Mouse (Mus musculus): ENCODE data around the gene Kndc1. TPM values are rescaled to one million over a fixed set of nuclear protein-coding genes. Genes with fewer than 3 reads are reported as not detected.

Gene Kndc1
- polyA plus RNA-seq, 1 experiment from 2014 or later, result 0.05 TPM

DNA sequence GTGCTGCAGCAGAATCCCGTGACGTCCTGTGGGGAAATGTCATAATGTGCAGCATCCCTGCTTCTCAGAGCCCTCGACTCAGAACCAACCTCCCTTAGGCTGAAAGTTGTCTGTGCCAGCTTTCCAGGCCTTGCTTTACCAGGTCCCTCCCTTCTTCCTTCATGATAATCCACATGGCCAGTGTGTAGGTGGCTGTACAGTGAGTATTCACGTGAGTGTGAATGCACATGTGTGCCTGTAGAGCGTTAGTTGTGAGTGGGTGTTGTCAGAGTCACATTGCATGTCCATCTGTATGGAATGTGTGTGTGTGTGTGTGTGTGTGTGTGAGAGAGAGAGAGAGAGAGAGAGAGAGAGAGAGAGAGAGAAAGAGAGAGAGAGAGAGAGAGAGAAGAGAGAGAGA, 16.4 kb upstream of the Kndc1 start:
- Histone ChIP-seq H3K4me1 (no peaks in the 10 kb centered on the region), H3K9me3 (replicated peaks) (no peaks in the 10 kb centered on the region), H3K4me2 (no peak overlapping the region), H3K27me3 (replicated peaks) (0 out of 2 replicates have a peak, but pooled peaks cover 3% of the 10 kb centered on the region), H3K27ac (no peak overlapping the region), H3K4me3 (no peak overlapping the region), H3K9ac (no peak overlapping the region), H3K36me3 (no peaks in the 10 kb centered on the region)
- no peak for ATAC-seq
- 61% methylated on average over 5 of the region's 5 CpGs for WGBS (ENCODE audit: insufficient replicate concordance)

DNA sequence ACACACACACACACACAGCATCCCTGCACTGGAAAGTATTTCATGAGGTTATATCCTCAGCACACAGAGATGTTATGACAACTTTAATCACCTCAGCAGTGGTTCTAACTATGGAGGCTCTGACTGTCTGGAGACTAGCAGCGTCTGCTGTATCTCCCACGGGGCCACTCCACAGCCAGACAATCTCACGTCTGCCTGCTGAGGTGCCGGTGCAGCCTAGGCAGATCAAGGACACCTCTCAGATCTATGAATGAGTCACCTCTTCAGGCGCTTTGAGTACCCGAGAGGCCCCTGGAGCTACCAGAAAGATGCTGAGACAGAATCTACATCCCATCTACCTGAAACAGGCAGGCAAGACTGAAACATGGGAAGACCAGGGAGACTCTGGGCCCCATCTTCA, 15.9 kb upstream of the Kndc1 start:
- Histone ChIP-seq H3K4me2 (no peak overlapping the region), H3K9me3 (replicated peaks) (no peaks in the 10 kb centered on the region), H3K9ac (no peak overlapping the region), H3K27ac (no peak overlapping the region), H3K36me3 (no peaks in the 10 kb centered on the region), H3K27me3 (replicated peaks) (0 out of 2 replicates have a peak, but pooled peaks cover 3% of the 10 kb centered on the region), H3K4me1 (no peaks in the 10 kb centered on the region), H3K4me3 (no peak overlapping the region)
- 57% methylated on average over 6 of the region's 6 CpGs for WGBS (ENCODE audit: insufficient replicate concordance)
- no peak for ATAC-seq

DNA sequence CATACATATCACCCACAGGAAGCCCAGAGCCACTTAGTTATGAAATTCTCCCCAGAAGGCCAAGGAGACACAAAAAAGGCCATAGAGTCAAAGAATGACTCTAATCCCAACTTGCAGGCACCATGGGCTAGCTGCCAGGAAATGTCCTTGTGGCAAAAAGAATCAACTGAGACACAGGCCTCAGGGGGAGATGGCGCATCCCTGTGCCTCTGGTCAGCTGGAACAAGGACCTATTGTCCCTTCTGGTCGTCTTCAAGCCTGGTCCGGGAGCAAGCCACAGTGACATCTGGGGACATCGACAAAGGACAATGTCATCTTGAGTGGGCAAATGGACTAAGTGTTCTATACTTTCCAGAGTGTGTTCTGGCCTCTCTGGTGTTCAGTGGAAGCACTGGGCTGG, 11.0 kb upstream of the Kndc1 start:
- WGBS (ENCODE audit: insufficient replicate concordance), result 79% methylated on average over 4 of the region's 4 CpGs
- H3K9me3 ChIP-seq (replicated peaks), result no peaks in the 10 kb centered on the region
- H3K4me1 ChIP-seq, result no peaks in the 10 kb centered on the region
- H3K4me3 ChIP-seq, result no peak overlapping the region
- no peak overlapping the region for H3K4me2 ChIP-seq
- no peaks in the 10 kb centered on the region for H3K27me3 ChIP-seq (replicated peaks)
- no peaks in the 10 kb centered on the region for H3K36me3 ChIP-seq
- no peak overlapping the region for H3K9ac ChIP-seq
- no peak for ATAC-seq
- no peak overlapping the region for H3K27ac ChIP-seq

DNA sequence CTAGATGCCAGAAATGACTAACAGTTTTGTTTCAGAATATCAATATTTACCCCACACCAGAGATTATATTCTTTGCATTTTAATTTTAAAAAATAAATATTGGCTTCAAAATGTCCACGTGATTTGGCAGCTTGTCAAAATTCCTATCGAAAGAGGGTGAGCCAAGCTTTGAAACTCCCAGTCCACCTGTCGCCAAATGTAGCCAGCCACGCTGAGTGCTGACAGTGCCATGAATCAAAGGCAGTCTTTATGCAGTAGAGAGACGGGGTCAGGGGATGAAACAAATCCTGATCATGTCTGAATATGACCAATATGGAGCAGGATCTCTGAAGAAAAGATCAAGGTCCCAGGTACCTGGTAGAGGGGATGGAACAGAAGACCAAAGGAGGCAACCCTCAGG, 2.7 kb upstream of the Kndc1 start:
- Histone ChIP-seq H3K4me3 (no peak overlapping the region), H3K27me3 (replicated peaks) (peaks cover 46% of the 10 kb centered on the region), H3K4me2 (no peak overlapping the region), H3K4me1 (no peaks in the 10 kb centered on the region), H3K9ac (no peak overlapping the region), H3K9me3 (replicated peaks) (no peaks in the 10 kb centered on the region), H3K36me3 (no peaks in the 10 kb centered on the region), H3K27ac (no peak overlapping the region)
- ATAC-seq, result no peak
- 62% methylated on average over 5 of the region's 5 CpGs for WGBS (ENCODE audit: insufficient replicate concordance)

DNA sequence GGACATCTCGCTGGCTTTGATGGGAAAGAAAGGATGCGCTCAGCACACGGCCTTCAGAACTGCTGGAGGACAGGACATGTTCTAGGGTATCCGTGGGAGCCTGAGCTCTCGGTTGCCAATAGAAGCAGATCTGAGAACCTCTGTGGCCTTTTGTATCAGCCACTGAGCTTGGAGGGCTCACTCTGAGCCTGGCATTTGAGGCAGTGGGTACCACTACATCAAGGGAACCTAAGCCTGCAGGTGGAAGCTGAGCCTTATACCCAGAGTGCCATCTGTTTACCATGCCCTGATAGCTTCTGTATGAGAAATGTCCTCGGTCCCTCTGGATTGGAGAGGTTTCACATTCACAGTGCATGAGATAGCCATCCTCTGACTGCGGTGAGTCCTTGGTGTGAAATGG, 1.8 kb downstream of the Kndc1 start:
- H3K4me3 ChIP-seq, result no peak overlapping the region
- H3K9ac ChIP-seq, result no peak overlapping the region
- peaks cover 65% of the 10 kb centered on the region for H3K27me3 ChIP-seq (replicated peaks)
- ATAC-seq, result no peak
- no peaks in the 10 kb centered on the region for H3K9me3 ChIP-seq (replicated peaks)
- WGBS (ENCODE audit: insufficient replicate concordance), result 49% methylated on average over 7 of the region's 7 CpGs
- H3K27ac ChIP-seq, result no peak overlapping the region
- H3K4me2 ChIP-seq, result no peak overlapping the region
- no peaks in the 10 kb centered on the region for H3K4me1 ChIP-seq
- H3K36me3 ChIP-seq, result no peaks in the 10 kb centered on the region

DNA sequence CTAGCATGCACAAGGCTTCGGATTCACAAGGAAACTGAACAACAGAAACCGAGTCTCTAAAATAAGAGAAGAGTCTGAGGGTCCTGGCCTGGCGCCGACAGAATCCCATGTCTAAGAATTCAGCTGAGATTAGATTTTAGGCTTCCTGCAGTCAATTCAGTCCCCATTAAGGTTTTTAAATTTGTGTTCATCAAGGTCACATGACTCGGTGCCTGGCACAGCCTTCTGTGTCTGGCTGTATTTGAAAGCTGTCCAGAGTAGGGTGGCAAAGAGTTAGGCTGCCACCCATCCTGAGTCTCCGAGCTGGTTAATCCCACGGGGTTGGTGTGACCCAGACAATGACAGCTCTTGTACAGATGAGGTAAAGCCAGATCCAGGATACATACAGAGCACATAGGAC, 2.3 kb downstream of the Kndc1 start:
- H3K9me3 ChIP-seq (replicated peaks), result no peaks in the 10 kb centered on the region

DNA sequence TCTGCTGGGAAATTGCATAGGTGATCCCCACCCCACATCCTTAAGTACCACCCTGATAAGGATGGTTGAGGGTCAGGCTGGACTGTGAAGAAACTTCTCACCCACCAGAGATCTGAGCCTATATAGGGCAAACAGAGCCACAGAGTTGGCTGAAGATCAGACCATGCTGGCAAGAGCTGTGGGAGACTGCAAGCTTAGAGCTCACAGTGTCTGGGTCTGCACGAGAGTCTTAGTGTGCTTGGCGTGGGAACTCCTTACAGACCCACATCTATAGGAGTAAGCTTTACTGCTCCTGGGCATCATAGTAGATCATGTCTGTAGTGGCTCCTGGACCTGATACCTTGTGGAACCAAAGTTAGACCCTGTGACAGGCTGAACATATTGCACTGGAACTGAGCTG, 4.1 kb downstream of the Kndc1 start:
- H3K36me3 ChIP-seq, result no peaks in the 10 kb centered on the region
- H3K4me2 ChIP-seq, result no peak overlapping the region
- no peaks in the 10 kb centered on the region for H3K4me1 ChIP-seq
- no peak overlapping the region for H3K9ac ChIP-seq
- no peaks in the 10 kb centered on the region for H3K9me3 ChIP-seq (replicated peaks)
- no peak overlapping the region for H3K27ac ChIP-seq
- WGBS (ENCODE audit: insufficient replicate concordance), result 71% methylated on average over 2 of the region's 2 CpGs
- peaks cover 54% of the 10 kb centered on the region for H3K27me3 ChIP-seq (replicated peaks)
- H3K4me3 ChIP-seq, result no peak overlapping the region
- ATAC-seq, result no peak

More for the DNA sequence above, 2.3 kb downstream of the Kndc1 start:
- Histone ChIP-seq H3K9ac (no peak overlapping the region), H3K27ac (no peak overlapping the region), H3K4me3 (no peak overlapping the region), H3K36me3 (no peaks in the 10 kb centered on the region), H3K4me2 (no peak overlapping the region), H3K4me1 (no peaks in the 10 kb centered on the region), H3K27me3 (replicated peaks) (peaks cover 65% of the 10 kb centered on the region)
- no peak for ATAC-seq
- 56% methylated on average over 7 of the region's 7 CpGs for WGBS (ENCODE audit: insufficient replicate concordance)

DNA sequence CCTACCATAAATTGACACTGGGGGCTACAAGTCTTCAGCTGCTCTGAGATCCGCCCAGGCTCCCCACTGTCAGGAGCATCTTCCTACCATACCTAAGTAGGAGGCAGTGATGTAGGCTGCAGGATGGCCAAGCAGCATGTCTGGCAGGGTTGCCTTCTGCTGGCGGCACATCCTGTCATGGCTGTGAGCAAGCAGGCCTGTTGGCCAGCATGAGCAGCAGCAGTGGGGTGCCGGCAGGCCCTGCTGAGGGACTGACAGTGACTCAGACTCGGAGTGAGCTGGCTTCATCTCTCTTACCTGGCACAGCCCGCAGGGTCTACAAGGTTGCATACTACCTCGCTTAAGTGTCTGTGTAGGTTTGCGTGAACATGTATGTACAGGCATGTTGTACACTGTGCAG, 5.0 kb downstream of the Kndc1 start:
- 68% methylated on average over 7 of the region's 7 CpGs for WGBS (ENCODE audit: insufficient replicate concordance)
- H3K9me3 ChIP-seq (replicated peaks), result no peaks in the 10 kb centered on the region
- H3K4me3 ChIP-seq, result no peak overlapping the region
- no peak overlapping the region for H3K4me2 ChIP-seq
- no peak overlapping the region for H3K27ac ChIP-seq
- peaks cover 45% of the 10 kb centered on the region for H3K27me3 ChIP-seq (replicated peaks)
- H3K36me3 ChIP-seq, result no peaks in the 10 kb centered on the region
- no peak overlapping the region for H3K9ac ChIP-seq
- no peaks in the 10 kb centered on the region for H3K4me1 ChIP-seq
- ATAC-seq, result no peak

DNA sequence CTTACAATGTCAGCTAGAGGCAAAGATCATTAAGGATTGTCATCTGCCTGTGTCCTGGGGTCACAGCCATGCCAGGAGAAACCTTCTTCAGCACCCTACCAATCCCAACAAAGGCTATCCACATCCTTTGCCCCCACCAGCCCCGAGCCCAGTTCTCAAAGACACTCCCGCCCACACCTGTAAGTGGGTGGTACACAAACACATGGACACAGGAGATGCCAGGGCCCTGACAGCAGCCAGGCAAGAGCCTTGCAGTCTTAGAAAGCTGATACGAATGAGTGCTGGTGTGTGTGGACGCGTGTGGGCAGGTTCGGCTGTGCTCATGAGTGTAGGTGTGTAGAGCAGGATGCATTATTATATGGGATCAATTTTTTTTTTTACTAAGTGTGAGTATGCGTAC, 6.0 kb downstream of the Kndc1 start:
- H3K36me3 ChIP-seq, result no peaks in the 10 kb centered on the region
- H3K9me3 ChIP-seq (replicated peaks), result no peaks in the 10 kb centered on the region
- peaks cover 44% of the 10 kb centered on the region for H3K27me3 ChIP-seq (replicated peaks)
- 78% methylated on average over 7 of the region's 7 CpGs for WGBS (ENCODE audit: insufficient replicate concordance)
- ATAC-seq, result no peak
- no peak overlapping the region for H3K4me3 ChIP-seq
- H3K4me2 ChIP-seq, result no peak overlapping the region
- no peak overlapping the region for H3K9ac ChIP-seq
- H3K27ac ChIP-seq, result no peak overlapping the region
- no peaks in the 10 kb centered on the region for H3K4me1 ChIP-seq

DNA sequence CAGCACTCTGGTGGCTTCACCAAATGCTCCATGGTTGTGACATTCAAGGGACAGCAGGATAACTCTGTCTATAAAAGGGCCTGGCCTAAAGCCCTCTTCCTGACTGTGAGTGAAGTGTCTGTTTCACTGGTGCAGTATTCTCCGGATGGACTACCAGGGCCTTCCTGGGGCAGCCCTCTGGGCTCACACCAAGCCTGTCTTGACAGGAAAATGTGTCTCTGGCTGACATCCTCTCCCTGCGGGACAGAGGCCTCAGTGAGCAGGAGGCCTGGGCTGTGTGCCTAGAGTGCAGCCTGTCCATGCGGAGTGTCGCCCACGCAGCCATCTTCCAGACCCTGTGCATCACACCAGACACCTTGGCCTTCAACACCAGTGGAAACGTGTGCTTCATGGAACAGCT, 6.4 kb downstream of the Kndc1 start:
- Histone ChIP-seq H3K4me2 (no peak overlapping the region), H3K36me3 (no peaks in the 10 kb centered on the region), H3K27ac (no peak overlapping the region), H3K9ac (no peak overlapping the region), H3K4me1 (0 out of 2 replicates have a peak, but pooled peaks cover 4% of the 10 kb centered on the region), H3K4me3 (no peak overlapping the region), H3K27me3 (replicated peaks) (peaks cover 44% of the 10 kb centered on the region), H3K9me3 (replicated peaks) (no peaks in the 10 kb centered on the region)
- no peak for ATAC-seq
- 62% methylated on average over 6 of the region's 6 CpGs for WGBS (ENCODE audit: insufficient replicate concordance)

DNA sequence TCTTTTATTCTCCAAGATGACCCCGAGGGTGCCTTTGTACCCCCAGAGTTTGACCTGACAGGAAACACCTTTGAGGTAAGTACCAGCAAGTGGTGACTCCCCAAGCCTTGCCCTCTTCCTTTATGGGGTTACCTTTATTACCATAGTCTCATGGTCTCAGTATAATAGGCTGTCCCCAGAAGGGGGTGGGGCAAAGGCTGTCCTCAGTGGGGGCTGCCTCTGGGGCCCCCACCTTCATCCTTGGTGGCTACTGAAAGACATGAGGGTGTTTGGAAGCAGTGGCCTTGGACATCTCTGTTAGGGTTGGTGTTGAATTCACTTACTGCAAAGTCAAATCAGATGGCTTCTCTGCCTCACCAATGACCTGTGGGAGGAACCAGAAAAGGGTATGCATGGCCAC, 7.5 kb downstream of the Kndc1 start:
- H3K4me3 ChIP-seq, result no peak overlapping the region
- H3K4me2 ChIP-seq, result no peak overlapping the region
- 0 out of 2 replicates have a peak, but pooled peaks cover 5% of the 10 kb centered on the region for H3K4me1 ChIP-seq
- H3K27me3 ChIP-seq (replicated peaks), result peaks cover 39% of the 10 kb centered on the region
- no peaks in the 10 kb centered on the region for H3K9me3 ChIP-seq (replicated peaks)
- no peaks in the 10 kb centered on the region for H3K36me3 ChIP-seq
- no peak overlapping the region for H3K9ac ChIP-seq
- no peak overlapping the region for H3K27ac ChIP-seq
- ATAC-seq, result no peak
- WGBS (ENCODE audit: insufficient replicate concordance), result 21% methylated on average over 1 of the region's 1 CpGs

DNA sequence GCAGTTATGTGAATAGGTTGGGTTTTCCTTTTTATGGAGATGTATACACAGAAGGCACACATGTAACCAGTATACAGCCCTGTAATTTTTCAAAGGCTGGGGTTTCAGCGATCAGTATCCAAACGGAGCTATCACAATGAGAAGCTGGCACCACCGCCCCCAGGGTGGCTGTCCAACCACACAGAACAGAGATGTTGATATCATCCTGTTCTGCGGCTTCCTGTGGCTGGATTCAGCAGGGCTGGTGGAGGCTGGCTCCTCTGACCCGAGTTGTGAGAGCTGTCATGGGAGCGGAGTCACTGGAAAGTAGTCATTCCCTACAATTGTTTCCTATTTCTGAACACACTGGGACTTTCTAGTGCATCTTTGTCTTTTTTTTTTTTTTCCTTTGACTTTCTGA, 10.8 kb downstream of the Kndc1 start:
- WGBS (ENCODE audit: insufficient replicate concordance), result 15% methylated on average over 6 of the region's 6 CpGs
- Histone ChIP-seq H3K36me3 (no peaks in the 10 kb centered on the region), H3K27me3 (replicated peaks) (peaks cover 27% of the 10 kb centered on the region), H3K9me3 (replicated peaks) (no peaks in the 10 kb centered on the region), H3K4me1 (0 out of 2 replicates have a peak, but pooled peaks cover 5% of the 10 kb centered on the region), H3K27ac (no peak overlapping the region), H3K4me2 (peak overlapping the region; percentile 12; the same call in 1 of the 2 replicates), H3K4me3 (no peak overlapping the region), H3K9ac (no peak overlapping the region)
- ATAC-seq, result no peak

DNA sequence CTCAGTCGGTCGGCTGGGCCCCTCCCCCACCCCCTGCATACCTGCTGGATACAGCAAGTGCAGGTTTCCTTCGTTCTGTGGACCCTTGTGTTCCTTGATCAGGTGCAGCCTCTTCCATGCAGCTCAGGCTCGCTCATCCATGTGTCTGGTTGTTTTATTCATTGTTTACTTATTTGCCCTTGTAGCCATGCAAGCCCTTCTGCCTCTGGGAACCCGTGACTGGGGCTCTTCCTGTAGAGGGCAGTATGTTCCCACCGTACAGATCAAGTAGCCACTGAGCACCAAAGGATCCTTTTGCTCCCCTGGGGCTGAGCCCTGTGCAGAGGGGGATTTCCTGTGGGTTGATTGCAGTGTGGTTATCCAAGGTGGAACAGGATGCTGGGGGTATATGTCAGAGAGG, 11.2 kb downstream of the Kndc1 start:
- Histone ChIP-seq H3K9me3 (replicated peaks) (no peaks in the 10 kb centered on the region), H3K27me3 (replicated peaks) (peaks cover 27% of the 10 kb centered on the region), H3K4me2 (peak overlapping the region; percentile 12; the same call in 1 of the 2 replicates), H3K27ac (no peak overlapping the region), H3K4me3 (no peak overlapping the region), H3K4me1 (0 out of 2 replicates have a peak, but pooled peaks cover 5% of the 10 kb centered on the region), H3K9ac (no peak overlapping the region), H3K36me3 (no peaks in the 10 kb centered on the region)
- no peak for ATAC-seq
- WGBS (ENCODE audit: insufficient replicate concordance), result 9% methylated on average over 6 of the region's 6 CpGs

All from liver, embryonic 12.5 days (tissue).